Mouse (Mus musculus) spleen, adult 2 months (tissue): ENCODE results near the gene Ptprq. TPM values are rescaled to one million over a fixed set of nuclear protein-coding genes. Genes with fewer than 3 reads are reported as not detected.

Experiments
- DNase-seq, 2 experiments: peaks; one replicate each; pipeline versions ENCODE4 v3.0.0 to v3.0.0-alpha.2; 2012 to 2021; ENCODE audit warnings: low spot score in 2 of 2, low read depth in 1 of 2
- H3K27ac ChIP-seq: fragments of 200-500 bp; 2 replicates; pipeline ENCODE4 v1.5.1; 2012; ENCODE audit warnings: low read length, inconsistent platforms; ENCODE audit not compliant: insufficient read depth
- H3K27me3 ChIP-seq: fragments of 200-500 bp; 2 replicates; pipeline ENCODE4 v1.6.1; 2012; ENCODE audit warnings: mild to moderate bottlenecking, moderate library complexity, low read length, inconsistent platforms; ENCODE audit not compliant: control insufficient read depth, insufficient read depth
- H3K36me3 ChIP-seq: fragments of 200-500 bp; 2 replicates; pipeline ENCODE4 v1.6.1; 2012; ENCODE audit warnings: mild to moderate bottlenecking, low read length, inconsistent platforms; ENCODE audit not compliant: control insufficient read depth, insufficient read depth
- H3K4me1 ChIP-seq: fragments of 200-500 bp; 2 replicates; pipeline ENCODE4 v1.6.1; 2011; ENCODE audit warnings: inconsistent platforms; ENCODE audit not compliant: control insufficient read depth, insufficient read depth, insufficient read length
- H3K4me3 ChIP-seq: fragments of 200-500 bp; 2 replicates; pipeline ENCODE4 v1.5.1; 2011; ENCODE audit warnings: mild to moderate bottlenecking, inconsistent platforms; ENCODE audit not compliant: insufficient read depth, insufficient read length; ENCODE audit errors: extremely low read depth
- CTCF ChIP-seq: fragments of 200-500 bp; IDR thresholded peaks from 2 replicates; pipeline ENCODE4 v1.5.1; 2011; ENCODE audit warnings: mild to moderate bottlenecking, inconsistent platforms; ENCODE audit not compliant: insufficient read depth, insufficient read length, insufficient replicate concordance; ENCODE audit errors: extremely low read depth
- POLR2A ChIP-seq: fragments of 200-500 bp; IDR thresholded peaks from 2 replicates; pipeline ENCODE4 v1.6.1; 2011; ENCODE audit warnings: low read depth, low read length, inconsistent platforms
- WGBS: fragments of 180-500 bp; shearing (Covaris S2); methylation state at CpG from one replicate; pipeline ENCODE4 v1.1.7; 2018; 5-methylcytosine and 5-hydroxymethylcytosine counted together
- polyA plus RNA-seq: library from polyadenylated mRNA; depleted of rRNA; stranded (reverse); fragments of >200 nt; gene quantifications from 2 replicates; pipeline ENCODE4 v1.2.3, GENCODE M21; 2012; rRNA removed

Ptprq gene
- 0.01 TPM in 1 of 2 replicates, not detected in the other for polyA plus RNA-seq

DNA sequence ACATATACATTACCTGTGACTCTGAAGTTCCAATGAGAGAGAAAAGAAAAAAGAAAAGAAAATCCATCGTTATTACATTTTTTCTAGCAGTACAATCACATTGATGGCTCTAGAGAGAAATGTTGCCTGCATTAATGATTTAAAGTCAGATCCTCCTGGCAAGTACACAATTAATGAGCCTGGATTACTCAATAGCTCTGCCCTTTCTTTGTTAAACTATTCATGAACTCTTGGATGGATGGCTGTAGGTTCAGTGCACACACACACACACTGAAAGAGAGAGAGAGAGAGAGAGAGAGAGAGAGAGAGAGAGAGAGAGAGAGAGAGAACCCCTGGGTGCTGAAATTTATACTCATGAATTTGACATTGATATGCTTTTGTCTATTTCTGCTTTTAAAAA, at the start of gene Ptprq:
Gene Ptprq, minus strand, starts transcription at position 246 of the 400 bp plus-strand sequence.
- Histone ChIP-seq H3K27ac (no peak within 1 kb of the TSS), H3K27me3 (no peaks in the 10 kb centered on the region), H3K4me1 (no peaks in the 10 kb centered on the region), H3K4me3 (no peak within 1 kb of the TSS), H3K36me3 (no peaks in the 10 kb centered on the region)
- DNase-seq = no peak
- no peak for TF ChIP-seq CTCF
- no peak for TF ChIP-seq POLR2A
- 72% methylated on average over 1 of the region's 1 CpGs for WGBS

DNA sequence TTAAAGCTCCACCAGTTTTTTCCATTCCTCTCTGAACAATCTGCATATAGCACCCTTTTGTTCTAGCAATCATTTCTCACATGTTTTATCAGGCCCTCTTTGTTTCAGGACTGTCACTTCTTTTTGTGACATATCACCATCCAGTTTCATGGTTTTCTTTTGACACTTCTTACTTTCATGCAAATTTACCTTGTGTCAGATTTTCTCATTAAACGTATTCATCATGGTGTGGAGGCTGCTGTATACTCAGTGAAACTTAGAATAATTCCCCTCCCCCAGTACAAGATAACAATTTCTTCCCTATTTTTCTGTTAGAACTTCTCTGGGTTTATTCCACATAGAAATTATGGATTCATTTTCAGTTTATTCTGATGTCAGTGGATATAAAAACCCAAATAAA, 39.8 kb upstream of the Ptprq start:
- no peak for TF ChIP-seq CTCF
- TF ChIP-seq POLR2A = no peak

GRCm38 (mm10) chr10:107753471-107753870, 33.6 kb upstream of the Ptprq start:
- no peak for TF ChIP-seq POLR2A
- TF ChIP-seq CTCF = no peak
- DNase-seq = no peak
- WGBS = 25% methylated on average over 3 of the region's 3 CpGs

More for the DNA sequence above, 39.8 kb upstream of the Ptprq start:
- 83% methylated on average over 1 of the region's 1 CpGs for WGBS
- no peak for DNase-seq
- H3K27me3 ChIP-seq = no peaks in the 10 kb centered on the region
- no peak overlapping the region for H3K4me3 ChIP-seq
- no peak overlapping the region for H3K27ac ChIP-seq
- H3K36me3 ChIP-seq = no peaks in the 10 kb centered on the region
- H3K4me1 ChIP-seq = no peaks in the 10 kb centered on the region

DNA sequence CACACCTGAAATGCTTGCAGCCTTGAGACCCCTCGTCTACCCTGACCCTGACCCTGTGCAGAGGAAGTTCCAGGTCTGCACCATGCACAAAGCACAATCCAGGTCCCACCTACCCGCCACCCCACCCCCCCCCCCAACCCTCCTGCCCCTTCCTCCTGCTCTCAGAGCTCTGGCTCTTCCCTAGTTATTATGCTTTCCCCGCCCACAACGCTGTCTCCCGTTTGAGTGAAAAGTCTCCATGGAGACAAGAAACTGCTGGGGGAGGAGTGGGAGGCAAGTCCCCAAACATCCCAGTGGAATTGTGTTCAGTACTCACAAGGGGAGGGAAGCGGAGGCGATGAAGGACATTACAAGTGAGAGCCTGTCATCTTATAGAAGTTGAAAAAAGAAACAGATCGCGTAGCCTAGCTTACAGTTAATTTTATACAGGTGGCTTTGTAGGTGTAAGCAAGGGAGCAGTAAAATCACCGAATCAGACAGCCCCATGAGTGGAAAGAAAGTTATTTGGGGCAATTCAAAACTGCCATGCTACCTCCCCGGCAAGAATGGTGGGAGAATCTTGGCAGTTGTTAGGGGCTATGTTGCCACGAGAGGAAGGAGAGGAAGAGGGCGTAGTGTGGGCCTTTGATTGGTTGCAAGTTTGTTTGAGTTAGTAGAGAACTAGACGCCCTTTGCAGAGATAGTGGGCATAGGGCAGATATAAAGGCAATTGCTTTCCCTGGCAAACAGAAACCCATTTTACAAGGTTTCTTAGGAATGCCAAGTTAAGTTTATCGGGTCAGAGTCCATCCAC, 32.7 kb upstream of the Ptprq start:
- TF ChIP-seq CTCF (no peak), POLR2A (no peak)
- Histone ChIP-seq H3K4me3 (no peak overlapping the region), H3K27ac (no peak overlapping the region), H3K36me3 (no peaks in the 10 kb centered on the region), H3K4me1 (no peaks in the 10 kb centered on the region), H3K27me3 (no peaks in the 10 kb centered on the region)
- 39% methylated on average over 15 of the region's 15 CpGs for WGBS
- no peak for DNase-seq

More at GRCm38 (mm10) chr10:107753471-107753870, 33.6 kb upstream of the Ptprq start:
- no peak overlapping the region for H3K4me3 ChIP-seq
- H3K27ac ChIP-seq = no peak overlapping the region
- no peaks in the 10 kb centered on the region for H3K4me1 ChIP-seq
- no peaks in the 10 kb centered on the region for H3K36me3 ChIP-seq
- H3K27me3 ChIP-seq = no peaks in the 10 kb centered on the region

DNA sequence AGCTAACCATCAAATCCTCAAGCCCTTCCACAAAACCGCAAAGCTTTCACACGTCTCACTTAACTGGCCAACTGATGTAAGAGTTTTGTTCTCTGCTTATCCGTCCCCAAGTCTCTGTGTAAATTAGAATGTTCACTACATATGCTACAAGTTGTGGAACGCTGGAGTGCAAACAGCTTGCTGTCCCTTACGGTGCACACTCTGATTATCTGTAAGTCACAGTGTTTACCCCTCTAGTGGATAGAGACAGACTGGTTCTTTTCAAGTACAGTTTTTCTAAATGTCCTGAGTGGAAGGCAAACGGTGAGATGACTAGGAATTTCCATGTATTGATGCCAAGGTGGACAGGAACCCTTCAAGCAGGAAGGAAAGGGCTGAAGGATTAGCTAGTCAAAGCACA, 32.1 kb upstream of the Ptprq start:
- H3K4me3 ChIP-seq = no peak overlapping the region
- no peaks in the 10 kb centered on the region for H3K27me3 ChIP-seq
- no peaks in the 10 kb centered on the region for H3K4me1 ChIP-seq
- H3K27ac ChIP-seq = no peak overlapping the region
- no peaks in the 10 kb centered on the region for H3K36me3 ChIP-seq
- no peak for DNase-seq
- WGBS = 36% methylated on average over 6 of the region's 6 CpGs
- TF ChIP-seq CTCF = no peak
- TF ChIP-seq POLR2A = no peak

DNA sequence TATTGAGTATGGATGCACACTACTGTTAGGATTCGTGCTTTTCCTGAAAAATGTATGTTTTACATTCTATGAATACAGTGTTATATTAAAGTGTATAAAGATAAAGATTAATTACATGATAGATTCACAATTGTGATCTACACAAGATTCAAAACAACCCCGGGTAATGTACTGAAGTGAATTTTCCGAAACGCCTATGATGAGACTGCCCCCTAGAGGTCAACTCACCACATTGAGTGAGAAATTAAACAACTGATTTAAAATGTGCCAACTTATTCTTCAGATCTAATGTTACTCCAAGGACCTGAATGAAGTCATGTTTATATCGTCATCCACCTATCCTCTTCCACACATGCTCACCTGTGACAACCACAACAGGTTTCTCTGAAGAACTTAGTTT, 27.7 kb upstream of the Ptprq start:
- TF ChIP-seq POLR2A = no peak
- TF ChIP-seq CTCF = no peak
- 17% methylated on average over 5 of the region's 5 CpGs for WGBS
- Histone ChIP-seq H3K4me3 (no peak overlapping the region), H3K27ac (no peak overlapping the region), H3K4me1 (no peaks in the 10 kb centered on the region), H3K27me3 (no peaks in the 10 kb centered on the region), H3K36me3 (no peaks in the 10 kb centered on the region)
- no peak for DNase-seq

GRCm38 (mm10) chr10:107746717-107747116, 26.9 kb upstream of the Ptprq start:
- no peak overlapping the region for H3K4me3 ChIP-seq
- no peaks in the 10 kb centered on the region for H3K36me3 ChIP-seq
- no peaks in the 10 kb centered on the region for H3K4me1 ChIP-seq
- no peaks in the 10 kb centered on the region for H3K27me3 ChIP-seq
- H3K27ac ChIP-seq = no peak overlapping the region
- no peak for DNase-seq
- TF ChIP-seq CTCF (no peak), POLR2A (no peak)
- WGBS = 31% methylated on average over 9 of the region's 9 CpGs
